Mouse (Mus musculus): ENCODE data around the gene Arsa. TPM values are rescaled to one million over a fixed set of nuclear protein-coding genes. Genes with fewer than 3 reads are reported as not detected.

The Arsa gene
- polyA plus RNA-seq, 1 experiment = 42.5 TPM

DNA sequence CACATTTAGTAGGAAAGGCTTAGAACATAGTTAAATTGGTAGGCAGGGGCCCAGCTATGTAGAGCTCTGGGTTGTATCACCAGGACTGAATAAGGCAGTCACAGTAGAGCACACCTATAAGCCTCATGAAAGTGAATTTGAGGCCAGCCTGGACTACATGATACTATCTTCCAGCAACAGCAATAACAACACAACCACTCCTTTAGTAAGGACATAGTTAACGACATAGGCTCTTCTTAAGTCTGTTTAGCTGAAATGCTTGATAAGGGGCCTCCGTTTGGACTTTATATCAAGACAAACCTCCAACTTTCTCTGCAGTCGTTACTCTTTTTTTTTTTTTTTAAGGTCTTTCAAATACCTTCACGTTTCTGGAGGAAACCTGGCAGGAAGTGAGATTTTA lies 35.5 kb upstream of the Arsa start:
- no peak for TF ChIP-seq CTCF (IDR thresholded peaks at IDR 0.05; ENCODE audit: borderline replicate concordance, insufficient read depth, low read length)
- H3K4me1 ChIP-seq (ENCODE audit: control insufficient read depth, insufficient read depth, low read length) = no peaks in the 10 kb centered on the region
- H3K4me3 ChIP-seq (ENCODE audit: insufficient read depth, low read length) = no peak overlapping the region
- H3K27ac ChIP-seq (ENCODE audit: insufficient read depth, low read length) = no peak overlapping the region

DNA sequence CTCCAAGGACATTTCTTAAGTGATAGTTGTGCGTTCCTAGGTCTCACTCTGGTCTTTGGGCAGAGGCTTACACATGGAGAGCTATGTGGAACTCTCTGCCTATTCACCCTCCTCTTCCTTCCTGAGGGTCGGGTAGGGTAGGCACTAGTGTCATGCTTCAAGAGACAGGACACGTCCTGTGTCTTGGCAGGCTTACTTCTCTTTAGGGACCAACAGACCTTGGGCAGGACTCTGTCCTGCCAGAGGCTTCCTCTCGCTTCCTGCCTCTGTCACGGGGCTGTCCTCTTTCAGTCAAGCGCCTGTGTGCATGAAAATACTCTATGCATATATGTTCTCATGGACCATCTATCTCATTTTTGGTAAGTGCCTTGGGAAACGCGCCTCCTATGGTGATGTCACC lies 30.5 kb upstream of the Arsa start:
- no peaks in the 10 kb centered on the region for H3K4me1 ChIP-seq (ENCODE audit: control insufficient read depth, insufficient read depth, low read length)
- no peak overlapping the region for H3K27ac ChIP-seq (ENCODE audit: insufficient read depth, low read length)
- TF ChIP-seq POLR2A (IDR thresholded peaks at IDR 0.05; ENCODE audit: low read depth, low read length) (no peak), CTCF (IDR thresholded peaks at IDR 0.05; ENCODE audit: borderline replicate concordance, insufficient read depth, low read length) (no peak)
- H3K4me3 ChIP-seq (ENCODE audit: insufficient read depth, low read length) = no peak overlapping the region

DNA sequence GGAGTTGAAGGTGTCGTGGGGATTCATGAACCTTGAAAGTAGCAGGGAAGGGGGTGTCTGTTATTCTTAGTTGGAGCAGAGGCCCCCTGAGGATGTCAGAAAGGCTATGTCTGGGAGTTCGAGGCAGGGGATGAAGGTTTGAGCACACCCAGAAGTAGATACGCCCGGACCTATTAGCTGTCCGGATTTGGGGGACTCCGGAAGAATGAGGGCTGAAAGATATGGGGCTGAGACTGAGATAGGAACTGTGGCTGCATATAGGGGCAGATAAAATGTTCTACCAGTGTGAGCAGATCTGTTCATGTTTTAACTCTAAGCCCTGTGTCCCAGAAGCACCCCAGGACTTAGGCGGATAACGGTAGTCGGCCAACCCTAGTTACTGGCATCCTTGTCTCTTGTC lies 27.6 kb upstream of the Arsa start:
- no peak for TF ChIP-seq POLR2A (IDR thresholded peaks at IDR 0.05; ENCODE audit: low read depth, low read length)
- no peak for TF ChIP-seq CTCF (IDR thresholded peaks at IDR 0.05; ENCODE audit: borderline replicate concordance, insufficient read depth, low read length)
- Histone ChIP-seq H3K27ac (ENCODE audit: insufficient read depth, low read length) (no peak overlapping the region), H3K4me1 (ENCODE audit: control insufficient read depth, insufficient read depth, low read length) (no peaks in the 10 kb centered on the region), H3K4me3 (ENCODE audit: insufficient read depth, low read length) (no peak overlapping the region)

DNA sequence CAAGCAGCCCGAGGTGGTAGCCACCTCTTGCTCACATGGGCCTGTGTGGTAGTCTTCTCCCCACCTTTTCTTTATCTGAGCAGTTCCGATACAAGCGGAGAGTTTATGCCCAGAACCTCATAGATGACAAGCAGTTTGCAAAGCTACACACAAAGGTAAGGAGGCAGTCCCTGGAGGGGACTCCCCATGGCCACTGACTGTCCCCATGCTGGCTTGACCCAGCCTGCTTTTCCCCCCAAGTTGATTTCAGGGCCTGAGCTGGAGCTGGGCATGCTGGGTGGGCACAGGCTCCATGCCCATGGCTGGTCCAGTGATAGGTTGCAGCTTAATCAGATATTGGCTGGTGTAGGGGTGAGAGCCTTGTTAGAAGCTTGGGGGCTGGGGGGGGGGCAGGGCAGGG lies 24.1 kb upstream of the Arsa start:
- Histone ChIP-seq H3K4me1 (ENCODE audit: control insufficient read depth, insufficient read depth, low read length) (no peaks in the 10 kb centered on the region), H3K27ac (ENCODE audit: insufficient read depth, low read length) (no peak overlapping the region), H3K4me3 (ENCODE audit: insufficient read depth, low read length) (no peak overlapping the region)
- no peak for TF ChIP-seq CTCF (IDR thresholded peaks at IDR 0.05; ENCODE audit: borderline replicate concordance, insufficient read depth, low read length)
- TF ChIP-seq POLR2A (IDR thresholded peaks at IDR 0.05; ENCODE audit: low read depth, low read length) = no peak

- peak overlapping the region; percentile 42 for H3K4me3 ChIP-seq (ENCODE audit: insufficient read depth, low read length)
- H3K27ac ChIP-seq (ENCODE audit: insufficient read depth, low read length) = no peak overlapping the region
- H3K4me1 ChIP-seq (ENCODE audit: control insufficient read depth, insufficient read depth, low read length) = no peaks in the 10 kb centered on the region
- TF ChIP-seq POLR2A (IDR thresholded peaks at IDR 0.05; ENCODE audit: low read depth, low read length) (no peak), CTCF (IDR thresholded peaks at IDR 0.05; ENCODE audit: borderline replicate concordance, insufficient read depth, low read length) (no peak)
Observed at GRCm38 (mm10) chr15:89500221-89500791, 23.1 kb upstream of the Arsa start.

DNA sequence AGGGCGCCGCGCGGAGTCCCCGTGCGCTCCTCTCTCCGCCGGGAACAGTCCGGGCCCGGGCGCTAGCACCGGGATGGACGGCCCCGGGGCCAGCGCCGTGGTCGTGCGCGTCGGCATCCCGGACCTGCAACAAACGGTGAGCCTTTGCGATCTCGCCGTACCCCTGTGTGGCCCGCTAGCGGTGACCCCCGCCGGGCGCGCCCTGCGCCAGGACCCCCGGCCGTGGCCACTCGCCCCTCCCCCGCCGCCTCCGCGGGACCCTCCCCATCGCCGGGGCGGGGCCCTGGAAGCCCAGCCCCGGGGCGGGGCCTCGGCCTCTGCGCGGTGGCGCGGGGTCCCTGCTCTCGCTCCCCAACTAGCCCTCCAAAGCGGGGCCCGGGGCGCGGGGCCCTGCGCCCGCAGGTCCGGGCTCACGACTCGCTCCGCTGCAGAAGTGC lies 22.6 kb upstream of the Arsa start:
- peak overlapping the region; percentile 42 for H3K4me3 ChIP-seq (ENCODE audit: insufficient read depth, low read length)
- no peak for TF ChIP-seq CTCF (IDR thresholded peaks at IDR 0.05; ENCODE audit: borderline replicate concordance, insufficient read depth, low read length)
- no peak for TF ChIP-seq POLR2A (IDR thresholded peaks at IDR 0.05; ENCODE audit: low read depth, low read length)
- H3K27ac ChIP-seq (ENCODE audit: insufficient read depth, low read length) = no peak overlapping the region
- no peaks in the 10 kb centered on the region for H3K4me1 ChIP-seq (ENCODE audit: control insufficient read depth, insufficient read depth, low read length)

DNA sequence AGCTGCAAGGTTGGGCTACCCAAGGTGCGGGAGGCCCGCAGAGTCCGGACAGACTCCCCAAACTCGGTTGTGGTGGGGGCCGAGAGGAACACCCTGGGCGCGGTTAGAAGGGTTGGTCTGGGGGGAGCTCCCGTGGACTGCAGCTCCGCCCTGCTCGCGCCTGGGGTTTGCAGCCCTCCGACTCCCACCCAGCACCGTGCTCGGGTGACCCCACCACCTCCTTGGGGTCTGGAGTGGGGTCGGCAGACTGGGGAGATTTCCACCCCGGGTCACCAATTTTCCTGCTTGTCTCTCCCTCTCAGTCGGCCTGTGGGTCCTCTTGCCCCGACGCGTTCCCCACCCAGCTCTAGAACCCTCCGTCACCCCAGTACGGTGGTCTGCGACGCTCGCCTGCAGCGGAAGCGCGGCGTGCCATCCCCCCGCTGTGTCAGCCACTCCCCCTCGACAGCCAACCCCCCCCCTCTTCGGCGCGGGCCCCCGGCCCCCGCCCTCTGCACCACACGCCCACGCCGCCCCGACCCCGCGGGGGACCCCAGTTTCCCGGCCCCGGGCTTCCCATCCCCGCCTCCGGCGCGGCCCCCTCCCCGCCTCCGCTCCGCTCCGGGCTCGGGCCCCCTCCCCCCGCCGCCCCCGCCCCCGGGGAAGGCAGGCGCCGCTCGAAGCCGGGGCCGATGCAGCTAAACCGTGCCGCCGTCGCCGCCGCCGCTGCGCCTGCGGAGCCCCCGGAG lies 21.9 kb upstream of the Arsa start, which contains the start of gene Shank3:
Gene Shank3 (plus strand): TSS at position 663 of the 728 bp plus-strand sequence.
- Histone ChIP-seq H3K4me1 (ENCODE audit: control insufficient read depth, insufficient read depth, low read length) (no peaks in the 10 kb centered on the region), H3K27ac (ENCODE audit: insufficient read depth, low read length) (no peak within 1 kb of the TSS), H3K4me3 (ENCODE audit: insufficient read depth, low read length) (peak within 1 kb of the TSS; percentile 42)
- TF ChIP-seq CTCF (IDR thresholded peaks at IDR 0.05; ENCODE audit: borderline replicate concordance, insufficient read depth, low read length) = no peak
- no peak for TF ChIP-seq POLR2A (IDR thresholded peaks at IDR 0.05; ENCODE audit: low read depth, low read length)

DNA sequence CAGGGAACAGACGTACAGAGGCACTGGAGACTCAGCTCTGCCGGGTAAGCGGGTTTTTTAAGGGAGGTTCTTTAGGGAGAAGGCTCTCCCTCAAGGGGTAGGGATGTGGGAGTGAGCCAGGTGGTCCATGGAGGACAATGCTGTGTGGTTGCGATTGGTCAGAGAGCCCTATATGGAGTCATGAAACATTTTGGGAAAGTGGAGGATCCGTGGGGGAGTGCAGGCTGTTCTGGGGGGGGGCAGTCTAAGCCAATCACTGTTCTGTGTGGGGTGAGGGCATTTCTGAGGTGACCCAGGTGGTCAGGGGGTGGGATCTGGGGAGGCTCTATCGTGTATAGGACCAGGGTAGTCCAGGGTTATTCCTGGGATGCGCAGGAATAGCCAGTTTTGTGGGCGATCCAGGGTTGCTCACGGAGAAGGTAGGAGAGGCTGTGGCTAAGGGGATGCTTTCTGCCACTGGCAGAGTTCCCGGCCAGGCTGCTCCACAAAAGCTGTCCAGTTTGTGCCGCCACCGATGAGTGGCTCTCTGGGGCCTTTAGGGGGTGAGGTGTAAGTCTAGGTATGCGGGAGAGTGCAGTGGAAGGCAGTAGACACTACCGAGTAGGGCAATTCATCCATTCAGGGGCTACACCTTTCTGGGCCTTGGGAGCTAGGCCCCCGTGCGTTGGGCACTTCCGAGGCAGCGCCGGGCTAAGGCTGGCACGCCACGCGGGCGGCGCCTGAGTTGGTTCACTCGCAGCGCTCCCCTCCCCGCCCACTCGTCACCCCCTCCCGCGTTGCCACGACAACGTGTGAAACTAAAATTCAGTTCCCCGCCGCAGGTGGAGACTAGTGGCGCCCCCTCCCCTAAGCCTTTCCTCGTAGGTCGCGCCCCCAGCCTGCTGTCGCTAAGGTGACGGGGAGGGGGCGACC lies 21.1 kb upstream of the Arsa start:
- H3K4me3 ChIP-seq (ENCODE audit: insufficient read depth, low read length) = peak overlapping the region; percentile 11; the same call in 1 of the 2 replicates
- H3K27ac ChIP-seq (ENCODE audit: insufficient read depth, low read length) = no peak overlapping the region
- TF ChIP-seq POLR2A (IDR thresholded peaks at IDR 0.05; ENCODE audit: low read depth, low read length) (no peak), CTCF (IDR thresholded peaks at IDR 0.05; ENCODE audit: borderline replicate concordance, insufficient read depth, low read length) (no peak)
- no peaks in the 10 kb centered on the region for H3K4me1 ChIP-seq (ENCODE audit: control insufficient read depth, insufficient read depth, low read length)

- Histone ChIP-seq H3K4me3 (ENCODE audit: insufficient read depth, low read length) (no peak overlapping the region), H3K4me1 (ENCODE audit: control insufficient read depth, insufficient read depth, low read length) (no peaks in the 10 kb centered on the region), H3K27ac (ENCODE audit: insufficient read depth, low read length) (no peak overlapping the region)
- no peak for TF ChIP-seq CTCF (IDR thresholded peaks at IDR 0.05; ENCODE audit: borderline replicate concordance, insufficient read depth, low read length)
- TF ChIP-seq POLR2A (IDR thresholded peaks at IDR 0.05; ENCODE audit: low read depth, low read length) = no peak
Observed at GRCm38 (mm10) chr15:89497391-89498048, 20.3 kb upstream of the Arsa start.

Measured in embryonic fibroblast, embryonic 13.5 days (primary cell).